Mouse (Mus musculus): ENCODE results near the gene Hsf4.
"Not testable (repeated sequence)": the region's sequence is repeated elsewhere in the genome, so short reads cannot be mapped to it uniquely, and the experiment has no call there.

The Hsf4 gene

GRCm38 (mm10) chr8:105269461-105269947 lies at the start of gene Hsf4:
TSS of gene Hsf4 (plus strand) at chr8:105269801.
- no peak for DNase-seq (ENCODE audit: extremely low spot score)

- DNase-seq (ENCODE audit: extremely low spot score) = no peak
These were observed 45.8 kb upstream of the Hsf4 start for GRCm38 (mm10) chr8:105223850-105224249.

GRCm38 (mm10) chr8:105224413-105225271 lies 45.0 kb upstream of the Hsf4 start, which contains the start of gene D230025D16Rik:
TSS of gene D230025D16Rik (plus strand) at chr8:105225145.
- peak; percentile 98 for DNase-seq (ENCODE audit: extremely low spot score)

- no peak for DNase-seq (ENCODE audit: extremely low spot score)
These were observed 44.4 kb upstream of the Hsf4 start for GRCm38 (mm10) chr8:105225272-105225593.

- DNase-seq (ENCODE audit: extremely low spot score) = no peak
These were observed 43.7 kb upstream of the Hsf4 start for GRCm38 (mm10) chr8:105225917-105226316.

- DNase-seq (ENCODE audit: extremely low spot score) = no peak
These were observed 37.9 kb upstream of the Hsf4 start for GRCm38 (mm10) chr8:105231503-105232320.

GRCm38 (mm10) chr8:105232321-105232693 lies 37.3 kb upstream of the Hsf4 start:
- not testable (repeated sequence) for DNase-seq (ENCODE audit: extremely low spot score)

GRCm38 (mm10) chr8:105233126-105233935 lies 36.3 kb upstream of the Hsf4 start:
- no peak for DNase-seq (ENCODE audit: extremely low spot score)

- no peak for DNase-seq (ENCODE audit: extremely low spot score)
These were observed 34.4 kb upstream of the Hsf4 start for GRCm38 (mm10) chr8:105235206-105235605.

- no peak for DNase-seq (ENCODE audit: extremely low spot score)
These were observed 32.0 kb upstream of the Hsf4 start for GRCm38 (mm10) chr8:105237442-105238142.

GRCm38 (mm10) chr8:105241016-105241415 lies 28.6 kb upstream of the Hsf4 start:
- DNase-seq (ENCODE audit: extremely low spot score) = no peak

GRCm38 (mm10) chr8:105251954-105252353 lies 17.6 kb upstream of the Hsf4 start:
- no peak for DNase-seq (ENCODE audit: extremely low spot score)

- DNase-seq (ENCODE audit: extremely low spot score) = no peak
These were observed 16.7 kb upstream of the Hsf4 start for GRCm38 (mm10) chr8:105252680-105253537.

GRCm38 (mm10) chr8:105253766-105254151 lies 15.8 kb upstream of the Hsf4 start:
- no peak for DNase-seq (ENCODE audit: extremely low spot score)

GRCm38 (mm10) chr8:105254152-105254965 lies 15.2 kb upstream of the Hsf4 start:
- peak; percentile 90 for DNase-seq (ENCODE audit: extremely low spot score)

- no peak for DNase-seq (ENCODE audit: extremely low spot score)
These were observed 14.6 kb upstream of the Hsf4 start, which contains the start of gene B3gnt9 for GRCm38 (mm10) chr8:105254966-105255350. TSS of gene B3gnt9 (minus strand) at chr8:105255153.

GRCm38 (mm10) chr8:105257318-105258114 lies 12.1 kb upstream of the Hsf4 start:
- DNase-seq (ENCODE audit: extremely low spot score) = no peak

GRCm38 (mm10) chr8:105258911-105259720 lies 10.5 kb upstream of the Hsf4 start:
- DNase-seq (ENCODE audit: extremely low spot score) = no peak

Data from embryo, embryonic 9.5 days (tissue).